Mouse (Mus musculus) myocyte (in vitro differentiated cells): ENCODE data around the gene Axin1.

Experiments
- E2F4 ChIP-seq: IDR thresholded peaks from one replicate; pipeline ENCODE4 v1.6.1; 2011; ENCODE audit warnings: mild to moderate bottlenecking, control low read depth, moderate library complexity; ENCODE audit not compliant: insufficient read depth
- MAX ChIP-seq: IDR thresholded peaks from one replicate; pipeline ENCODE4 v1.6.1; 2011; ENCODE audit warnings: low read depth, mild to moderate bottlenecking, control low read depth
- MYOG ChIP-seq, 3 experiments: IDR thresholded peaks; one replicate each; pipeline ENCODE4 v1.6.1; 2011; ENCODE audit warnings: control low read depth in 2 of 3, low read depth in 2 of 3, mild to moderate bottlenecking in 2 of 3; ENCODE audit not compliant: insufficient read length in 2 of 3, control insufficient read depth in 1 of 3, insufficient read depth in 1 of 3
- POLR2A ChIP-seq: IDR thresholded peaks from one replicate; pipeline ENCODE4 v1.6.1; 2011; ENCODE audit warnings: low read depth, mild to moderate bottlenecking, control low read depth, moderate library complexity; ENCODE audit not compliant: insufficient read length
- TCF12 ChIP-seq: IDR thresholded peaks from one replicate; pipeline ENCODE4 v1.6.1; 2011; ENCODE audit warnings: mild to moderate bottlenecking, control low read depth; ENCODE audit not compliant: poor library complexity, insufficient read depth, severe bottlenecking
- USF1 ChIP-seq: IDR thresholded peaks from one replicate; pipeline ENCODE4 v1.6.1; 2011; ENCODE audit warnings: low read depth, mild to moderate bottlenecking, control low read depth, moderate library complexity

DNA sequence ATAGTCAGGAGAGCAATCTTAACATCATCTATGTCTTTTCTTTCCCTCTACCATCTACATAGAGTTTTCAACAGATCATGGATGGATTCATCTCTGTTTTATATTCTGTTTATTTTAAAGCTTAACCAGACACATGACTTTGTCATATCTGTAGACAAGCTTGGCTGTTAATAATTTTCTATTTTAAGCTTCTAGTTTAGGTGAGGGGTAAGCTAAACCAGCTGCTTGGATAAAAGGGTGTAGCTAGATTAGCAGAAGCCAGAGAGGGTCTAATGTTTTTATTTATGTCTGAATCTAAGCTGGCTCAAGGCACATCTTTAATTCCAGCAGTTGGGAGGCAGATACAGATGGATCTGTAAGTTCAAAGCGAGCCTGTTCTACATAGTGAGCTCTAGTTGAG lies 24.2 kb downstream of the Axin1 start:
- TF ChIP-seq POLR2A (no peak), MAX (no peak), E2F4 (no peak), TCF12 (no peak), MYOG (IDR thresholded peaks at IDR 0.05; ENCODE audit: control insufficient read depth in 1 of 3, insufficient read depth in 1 of 3, insufficient read length in 2 of 3, low read depth in 2 of 3) (no peak), USF1 (no peak)
